Mouse (Mus musculus): ENCODE measurements around the gene Prnd. TPM values are rescaled to one million over a fixed set of nuclear protein-coding genes. Genes with fewer than 3 reads are reported as not detected.

Gene Prnd
- polyA plus RNA-seq (2015; fragmentation: Nextera tagmentation; extraction: Ambion mirVana): 41.6 and 60.8 TPM in 2 replicates

GRCm38 (mm10) chr2:131950598-131951095 is at the start of gene Prnd:
Gene Prnd (plus strand): TSS chr2:131950861.

GRCm38 (mm10) chr2:131909683-131910572 is 40.7 kb upstream of the Prnd start, which contains the start of the genes Prnp and Prn:
Gene Prnp (plus strand): TSS chr2:131909928.
Gene Prn (plus strand): TSS chr2:131909957.

Other genes with a start within 250 kb of the Prnd start
- not detected in 2 replicates for gene Erv3, start 91.1 kb upstream of the Prnd start, polyA plus RNA-seq (2015; fragmentation: Nextera tagmentation; extraction: Ambion mirVana)
- gene Prnp, start 40.9 kb upstream of the Prnd start, polyA plus RNA-seq (2015; fragmentation: Nextera tagmentation; extraction: Ambion mirVana): 70.9 and 92.3 TPM in 2 replicates
- not detected in 2 replicates for gene Prn, start 40.9 kb upstream of the Prnd start, polyA plus RNA-seq (2015; fragmentation: Nextera tagmentation; extraction: Ambion mirVana)
- gene Rassf2, start 79.4 kb downstream of the Prnd start, polyA plus RNA-seq (2015; fragmentation: Nextera tagmentation; extraction: Ambion mirVana): 7.2 and 7.8 TPM in 2 replicates
- 5.5 TPM in 2 replicates for gene Slc23a2, start 194.2 kb downstream of the Prnd start, polyA plus RNA-seq (2015; fragmentation: Nextera tagmentation; extraction: Ambion mirVana)